Mouse (Mus musculus) cerebral cortex, adult 2 months (tissue): ENCODE results near the gene 4933412E24Rik.

ENCODE experiments used
- WGBS: fragments of 180-500 bp; shearing (Covaris S2); methylation state at CpG from one replicate; pipeline ENCODE4 v1.1.7; 2018; 5-methylcytosine and 5-hydroxymethylcytosine counted together

The 4933412E24Rik gene

DNA sequence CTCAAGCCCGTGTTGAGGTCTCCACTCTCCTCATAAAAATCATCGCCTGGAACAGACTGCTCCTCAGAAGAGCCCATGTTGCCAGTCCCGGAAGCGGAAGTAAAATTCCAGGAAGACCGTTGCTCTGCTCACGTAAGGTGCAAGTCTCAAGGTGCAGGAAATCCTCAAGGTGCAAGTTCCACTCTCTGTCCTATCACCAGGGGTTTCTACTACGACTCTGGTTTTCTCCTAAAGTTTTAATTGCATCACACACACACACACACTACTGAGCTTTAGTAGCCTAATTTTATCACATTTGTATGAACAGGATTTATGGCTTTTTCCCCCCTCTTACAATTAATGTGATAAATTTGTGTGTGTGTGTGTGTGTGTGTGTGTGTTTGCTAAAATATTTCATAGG is at the start of gene 4933412E24Rik:
Gene 4933412E24Rik (minus strand): TSS at position 101 of the 400 bp plus-strand sequence.
- 91% methylated on average over 7 of the region's 7 CpGs for WGBS

DNA sequence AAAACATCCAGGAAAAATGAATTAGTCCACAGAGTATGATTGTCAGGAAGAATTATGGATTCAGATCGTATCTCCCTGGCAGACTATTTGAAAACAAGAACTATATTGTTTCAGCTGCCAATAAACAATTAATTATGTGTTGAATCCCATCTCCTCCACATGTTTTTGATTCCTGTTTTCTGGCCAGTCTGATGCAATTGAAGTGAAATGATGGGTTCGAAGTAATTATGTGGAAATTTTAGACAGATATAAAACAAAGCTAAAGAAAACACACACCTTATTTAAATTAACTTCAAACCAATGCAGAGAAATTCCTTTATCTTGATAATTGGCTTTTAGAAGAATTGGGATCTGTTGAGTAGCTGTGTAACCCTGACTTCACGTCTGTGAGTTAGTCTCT is 14.3 kb upstream of the 4933412E24Rik start:
- 66% methylated on average over 3 of the region's 3 CpGs for WGBS

DNA sequence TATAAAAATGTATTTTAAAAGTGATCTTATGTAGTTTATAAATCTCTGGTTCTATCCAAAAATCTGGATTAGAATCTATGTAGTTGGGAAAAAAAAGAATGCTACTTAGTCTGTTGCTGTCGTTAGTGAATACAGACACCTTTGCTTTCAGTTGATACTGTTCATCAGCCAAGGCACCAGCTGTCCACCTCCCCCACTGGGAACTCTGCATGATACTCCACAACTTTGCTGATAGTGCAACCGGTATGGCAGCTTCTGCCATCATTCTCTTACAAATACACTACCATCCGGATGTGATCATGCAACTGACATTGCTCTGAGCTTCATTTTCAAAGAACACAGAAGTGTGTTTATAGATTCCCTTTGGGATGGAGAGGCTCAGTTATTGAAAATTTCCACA is 4.8 kb upstream of the 4933412E24Rik start:
- 43% methylated on average over 3 of the region's 3 CpGs for WGBS

DNA sequence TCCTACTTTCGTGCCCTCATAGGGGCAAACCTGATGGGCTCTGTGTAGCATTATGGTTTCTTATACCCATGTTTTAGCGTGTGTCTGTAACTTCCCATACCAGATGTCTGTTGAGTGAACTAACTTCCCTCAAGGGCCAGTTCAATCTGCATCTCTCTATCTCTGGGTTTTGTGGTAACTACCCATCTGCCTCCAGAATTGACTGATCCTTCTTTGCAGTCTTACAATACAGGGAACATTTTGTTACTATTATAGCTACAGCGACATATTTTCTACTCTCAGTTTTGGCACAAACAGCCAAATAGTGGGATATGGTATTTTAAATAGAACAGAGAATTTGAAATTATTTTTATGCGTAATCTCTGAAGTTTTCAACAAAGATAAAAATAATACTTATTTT is 6.2 kb downstream of the 4933412E24Rik start:
- WGBS: 68% methylated on average over 4 of the region's 4 CpGs

DNA sequence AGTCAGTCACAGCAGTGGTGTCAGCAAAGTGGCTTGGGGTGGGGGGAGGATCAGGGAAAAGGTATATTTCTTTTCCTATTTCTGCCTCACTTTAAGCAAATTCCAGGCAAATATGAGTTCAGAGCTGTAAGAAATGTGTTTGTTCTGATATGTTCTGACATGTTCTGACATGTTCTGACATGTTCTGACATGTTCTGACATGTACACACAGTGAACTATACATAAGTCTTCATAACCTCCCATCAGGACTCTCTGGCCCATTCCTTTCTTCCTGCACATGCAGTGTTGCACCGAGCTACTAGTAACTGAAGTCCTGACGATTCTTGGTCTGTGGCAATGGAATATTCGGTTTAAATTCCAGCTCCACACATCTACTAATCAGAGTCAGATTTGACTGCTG is 6.8 kb downstream of the 4933412E24Rik start:
- WGBS: 76% methylated on average over 3 of the region's 3 CpGs

DNA sequence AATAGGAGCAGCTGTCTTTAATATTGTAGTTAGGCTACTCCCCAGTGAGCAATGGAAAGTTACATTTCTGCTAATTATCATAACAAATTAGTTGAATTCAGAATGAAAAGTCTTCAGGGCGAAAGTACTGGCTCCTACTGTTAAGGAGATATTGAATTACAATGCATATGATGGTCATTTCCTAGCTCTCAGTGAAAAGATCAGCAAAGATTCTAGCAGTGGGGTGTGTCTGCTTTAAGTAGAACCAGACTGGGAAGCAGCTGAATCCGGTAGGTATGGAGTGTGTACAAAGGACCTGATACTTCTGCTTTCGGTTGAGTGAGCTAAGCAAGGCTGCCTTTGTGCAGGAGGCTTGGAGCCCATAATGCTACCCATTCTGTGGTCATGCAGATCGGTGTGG is 32.6 kb downstream of the 4933412E24Rik start:
- WGBS: 60% methylated on average over 4 of the region's 4 CpGs

DNA sequence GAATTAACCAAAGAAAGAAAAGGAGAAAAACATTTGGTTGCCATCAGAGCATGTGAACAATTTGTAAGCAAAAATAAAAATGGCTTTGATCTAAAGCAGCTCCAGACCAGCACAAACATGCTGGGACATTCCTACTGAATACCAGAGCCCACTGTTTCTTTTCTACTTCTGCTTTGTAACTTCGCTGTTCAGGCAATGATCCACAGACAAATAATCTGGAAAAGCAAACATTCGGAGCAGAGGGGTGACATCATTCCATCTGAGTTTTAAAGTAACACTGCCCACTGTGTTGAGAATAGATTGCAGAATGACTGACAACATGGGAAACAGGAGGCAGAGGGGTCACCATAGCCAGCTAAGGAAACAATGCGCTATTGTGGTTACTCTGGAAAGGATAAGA is 41.1 kb downstream of the 4933412E24Rik start:
- 48% methylated on average over 3 of the region's 3 CpGs for WGBS

DNA sequence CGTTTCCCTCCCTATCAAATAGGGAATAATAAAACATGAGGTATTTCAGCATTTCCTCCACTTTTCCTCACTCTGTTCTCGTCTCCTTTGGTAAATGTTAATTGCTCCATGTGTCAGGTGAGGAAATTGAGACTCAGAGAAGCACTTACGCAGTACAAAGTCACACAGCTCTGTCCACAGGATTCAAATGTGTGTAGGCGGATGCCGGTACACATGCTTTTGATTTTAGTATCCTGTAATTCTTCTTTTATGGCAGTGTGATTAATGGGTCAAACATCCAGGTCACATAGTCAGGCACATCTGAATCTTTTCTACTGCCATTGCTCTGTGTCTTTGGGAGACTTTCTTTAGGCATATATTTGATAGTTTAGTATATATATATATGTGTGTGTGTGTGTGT is 41.8 kb downstream of the 4933412E24Rik start:
- 79% methylated on average over 5 of the region's 5 CpGs for WGBS

DNA sequence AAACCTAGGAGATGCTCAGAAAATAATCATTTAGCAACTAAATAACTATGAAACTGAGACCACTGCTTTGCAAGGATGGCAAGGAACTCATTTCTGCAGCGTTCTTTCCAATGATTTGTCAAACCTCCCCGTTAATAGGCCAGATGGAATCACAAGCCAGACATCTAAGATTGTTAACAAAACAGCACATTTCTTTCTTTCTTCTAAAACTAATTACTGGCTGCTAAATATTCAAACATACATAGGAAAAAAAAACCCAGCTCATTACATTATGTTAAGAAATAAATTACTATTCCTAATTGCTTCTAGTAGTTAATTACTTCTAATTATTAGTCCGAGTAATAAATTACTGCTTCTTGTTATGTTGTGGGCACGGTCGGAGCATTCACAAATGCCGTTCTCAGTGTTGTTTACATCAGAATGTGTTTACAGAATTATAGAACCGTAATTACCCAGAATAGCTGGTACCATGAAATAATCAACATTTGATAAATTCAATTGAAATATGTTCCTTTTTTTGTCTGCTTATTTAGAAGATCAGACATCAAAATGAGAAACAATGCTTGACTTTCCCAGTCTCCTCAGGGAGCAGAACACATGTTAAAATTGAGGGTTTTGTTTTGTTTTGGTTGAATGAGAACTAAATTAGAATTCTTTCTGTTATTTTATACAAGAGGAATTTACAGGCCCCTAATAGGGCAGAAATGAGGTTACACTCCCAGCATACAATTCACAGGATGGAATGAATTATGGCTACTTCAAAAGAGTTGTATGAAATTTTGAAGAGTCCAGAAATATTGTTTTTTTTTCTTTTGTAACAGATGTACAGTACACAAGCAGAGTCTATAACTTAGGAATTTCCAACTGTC is 42.5 kb downstream of the 4933412E24Rik start:
- WGBS: 67% methylated on average over 7 of the region's 7 CpGs
